Comparison of ENCODE assay signal across 7 mouse cellular contexts in the genomic region with DNA sequence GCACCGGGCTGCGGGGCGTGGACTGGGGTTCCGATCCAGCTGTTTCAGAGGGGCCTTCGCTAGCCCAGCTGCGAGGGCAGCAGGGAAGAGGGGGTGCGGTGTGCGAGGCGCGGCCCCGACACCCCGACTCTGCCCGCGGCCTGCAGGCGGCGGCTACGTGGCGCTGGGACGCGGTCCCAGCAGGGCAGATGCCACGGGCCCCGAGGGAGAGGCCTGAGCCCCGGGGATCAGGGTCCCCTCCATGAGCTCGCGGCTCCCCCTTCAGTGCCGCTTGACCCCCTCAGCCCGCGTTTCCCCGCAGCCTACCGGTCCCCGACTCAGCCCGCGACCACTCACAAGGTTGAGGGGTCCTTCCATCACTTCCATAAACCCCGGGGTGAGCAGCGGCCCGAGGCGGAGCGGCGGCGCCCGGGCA. TPM values are rescaled to one million over a fixed set of nuclear protein-coding genes. Genes with fewer than 3 reads are reported as not detected.
A peak's percentile ranks its signal among the peaks of the same experiment; 100 is the strongest.
DNase-seq lines count a peak whose midpoint lies in the region; ATAC-seq and TF ChIP-seq lines count a peak whose summit lies in the region.

No protein-coding gene starts in this region.

- H3K36me3 ChIP-seq in embryonic facial prominence, embryonic 15.5 days: no peaks in the 10 kb centered on the region
- H3K36me3 ChIP-seq in hindbrain, postnatal 0 days (ENCODE audit: insufficient read depth, low read length): no peaks in the 10 kb centered on the region
- H3K36me3 ChIP-seq in splenic B cell, adult 2 months (ENCODE audit: control insufficient read depth, insufficient read depth, low read length, poor library complexity, severe bottlenecking): no peaks in the 10 kb centered on the region

- peak overlapping the region; percentile 81 for H3K4me3 ChIP-seq in lung, adult 2 months (replicated peaks; ENCODE audit: extremely low read depth, low read depth, low read length)
- peak overlapping the region; percentile 91 for H3K4me3 ChIP-seq in embryonic facial prominence, embryonic 15.5 days (replicated peaks)
- H3K4me3 ChIP-seq in hindbrain, postnatal 0 days (ENCODE audit: low read length): peak overlapping the region; percentile 94

- in situ Hi-C loops in Patski (cut with MboI; ENCODE audit: low pct_unique_long_range_greater_than_20kb): no loop called here

- under 1% methylated on average over 41 of the region's 41 CpGs for WGBS in lung, adult 2 months
- WGBS in embryonic facial prominence, embryonic 15.5 days: under 1% methylated on average over 41 of the region's 41 CpGs
- WGBS in hindbrain, postnatal 0 days: under 1% methylated on average over 35 of the region's 41 CpGs

- H3K9ac ChIP-seq in embryonic facial prominence, embryonic 15.5 days: peak overlapping the region; percentile 79
- H3K9ac ChIP-seq in hindbrain, postnatal 0 days (replicated peaks; ENCODE audit: low read length): peak overlapping the region; percentile 87

- TF ChIP-seq CTCF in lung, adult 2 months (IDR thresholded peaks at IDR 0.05; ENCODE audit: insufficient read depth, low read length): no peak
- TF ChIP-seq CTCF in Patski (IDR thresholded peaks at IDR 0.05): no peak
- TF ChIP-seq CTCF in hindbrain, postnatal 0 days (IDR thresholded peaks at IDR 0.05; ENCODE audit: low read depth): no peak

- H3K27me3 ChIP-seq in Patski: no peaks in the 10 kb centered on the region
- H3K27me3 ChIP-seq in embryonic facial prominence, embryonic 15.5 days: no peaks in the 10 kb centered on the region
- H3K27me3 ChIP-seq in hindbrain, postnatal 0 days (ENCODE audit: insufficient read depth, low read length): no peaks in the 10 kb centered on the region
- H3K27me3 ChIP-seq in splenic B cell, adult 2 months (ENCODE audit: control insufficient read depth, insufficient read depth, low read length, poor library complexity, severe bottlenecking): no peaks in the 10 kb centered on the region

- H3K9me3 ChIP-seq in embryonic facial prominence, embryonic 15.5 days (replicated peaks): no peaks in the 10 kb centered on the region
- H3K9me3 ChIP-seq in hindbrain, postnatal 0 days (ENCODE audit: low read length): no peaks in the 10 kb centered on the region

- H3K27ac ChIP-seq in embryonic facial prominence, embryonic 15.5 days (replicated peaks): peak overlapping the region; percentile 77
- peak overlapping the region; percentile 83 for H3K27ac ChIP-seq in hindbrain, postnatal 0 days

- POLR2A ChIA-PET in Patski (lab: Charles Lee): interaction anchor here (0.7 kb wide), 1 partner anchor 12 kb away, joined by 3 read pairs; no protein-coding TSS in a partner anchor

- CTCF ChIA-PET in Patski (lab: Charles Lee): interaction anchor here (1.6 kb wide), 1 partner anchor 29 kb away, joined by 3 read pairs; no protein-coding TSS in a partner anchor

- peaks cover 10% of the 10 kb centered on the region for H3K4me1 ChIP-seq in lung, adult 2 months (ENCODE audit: control insufficient read depth, insufficient read depth, low read length)
- H3K4me1 ChIP-seq in embryonic facial prominence, embryonic 15.5 days: peaks cover 23% of the 10 kb centered on the region
- H3K4me1 ChIP-seq in hindbrain, postnatal 0 days (ENCODE audit: insufficient read depth, low read length): peaks cover 16% of the 10 kb centered on the region

- peak; percentile 71 for DNase-seq in lung, adult 2 months
- no peak for DNase-seq in lung, postnatal 4 days
- no peak for DNase-seq in Patski (ENCODE audit: low read depth, low spot score)
- peak; percentile 24 for DNase-seq in hindbrain, postnatal 0 days (ENCODE audit: low spot score)
- peak; percentile 21 for DNase-seq in lung, postnatal 36 days
- peak; percentile 58 for DNase-seq in splenic B cell, adult 2 months (ENCODE audit: low read depth, low spot score)

- H3K4me2 ChIP-seq in embryonic facial prominence, embryonic 15.5 days (replicated peaks): peak overlapping the region; percentile 73
- H3K4me2 ChIP-seq in hindbrain, postnatal 0 days (ENCODE audit: low read depth, low read length): peak overlapping the region; percentile 92

- ATAC-seq in Patski: peak; percentile 58
- peak; percentile 45; the same call in 1 of the 2 replicates for ATAC-seq in embryonic facial prominence, embryonic 15.5 days (ENCODE audit: insufficient number of reproducible peaks, low FRiP score, low TSS enrichment, low read depth)
- ATAC-seq in hindbrain, postnatal 0 days: no peak

- TF ChIP-seq POLR2A in lung, adult 2 months (IDR thresholded peaks at IDR 0.05; ENCODE audit: borderline replicate concordance, extremely low read depth, low read depth, low read length): no peak

RNA-seq across cellular contexts. Expression of gene Nrbf2, which starts 0.3 kb away (rescaled TPM):
- polyA plus RNA-seq in lung, adult 2 months (2012; rRNA removed): 8.3 TPM in 2 replicates
- 19.9 TPM for polyA plus RNA-seq in Patski (2021)
- 36.5 and 39.8 TPM in 2 replicates for polyA plus RNA-seq in embryonic facial prominence, embryonic 15.5 days (2015; fragmentation: Nextera tagmentation; extraction: Ambion mirVana)
- 10.5 and 10.6 TPM in 2 replicates for total RNA-seq in hindbrain, postnatal 0 days (2014; rRNA removed)
- 31.1 and 33.9 TPM in 2 replicates for polyA plus RNA-seq in hindbrain, postnatal 0 days (2015; fragmentation: Nextera tagmentation; extraction: Ambion mirVana)

Comparison
In these comparisons a context has a peak if more than half of its experiments do, and no peak if none do; other contexts are left out.
1. DNase-seq: peak in lung, adult 2 months (single experiment), hindbrain, postnatal 0 days (single experiment), lung, postnatal 36 days (single experiment) and splenic B cell, adult 2 months (single experiment); none in lung, postnatal 4 days (0 of 2) and Patski (single experiment).
2. Peak in every context shown above with its lines, with median percentiles within 50 percentile points of each other: H3K4me3 ChIP-seq.